Mouse (Mus musculus) telencephalon, adult 2 months (tissue): ENCODE measurements at regions not wholly inside any gene's neighbourhood (a gene's known extent, or its start where the extent isn't known, plus 50 kb on each side); places are given as distances from the start of the nearest gene placed in this dataset.

Source experiments
- DNase-seq: peaks from one replicate; pipeline ENCODE4 v3.0.0-alpha.2; 2011; ENCODE audit warnings: low read depth, low spot score

GRCm38 (mm10) chr10:60937517-60937866, 106.1 kb upstream of the Unc5b start:
- no peak for DNase-seq

- DNase-seq: no peak
These were observed 105.5 kb upstream of the Unc5b start for GRCm38 (mm10) chr10:60936659-60937516.

- DNase-seq: peak; percentile 64
These were observed 103.2 kb upstream of the Unc5b start for GRCm38 (mm10) chr10:60934297-60935286.

- no peak for DNase-seq
These were observed 102.5 kb upstream of the Unc5b start for GRCm38 (mm10) chr10:60933891-60934290.

GRCm38 (mm10) chr10:60932855-60933254, 101.5 kb upstream of the Unc5b start:
- no peak for DNase-seq

- DNase-seq: no peak
These were observed 100.6 kb upstream of the Unc5b start for GRCm38 (mm10) chr10:60931891-60932378.

- DNase-seq: no peak
These were observed 97.3 kb upstream of the Unc5b start for GRCm38 (mm10) chr10:60928646-60929045.

GRCm38 (mm10) chr10:60928164-60928563, 96.8 kb upstream of the Unc5b start:
- DNase-seq: no peak

- no peak for DNase-seq
These were observed 95.3 kb upstream of the Unc5b start for GRCm38 (mm10) chr10:60926632-60927031.

GRCm38 (mm10) chr10:60925644-60926043, 94.3 kb upstream of the Unc5b start:
- DNase-seq: no peak

- DNase-seq: no peak
These were observed 93.8 kb upstream of the Unc5b start for GRCm38 (mm10) chr10:60925198-60925597.

GRCm38 (mm10) chr10:60923806-60924205, 92.4 kb upstream of the Unc5b start:
- DNase-seq: no peak

- DNase-seq: no peak
These were observed 89.2 kb upstream of the Unc5b start for GRCm38 (mm10) chr10:60920621-60921020.

- DNase-seq: no peak
These were observed 86.6 kb upstream of the Unc5b start for GRCm38 (mm10) chr10:60918020-60918419.

- no peak for DNase-seq
These were observed 83.0 kb upstream of the Unc5b start for GRCm38 (mm10) chr10:60914391-60914790.

GRCm38 (mm10) chr10:60913456-60913900, 82.1 kb upstream of the Unc5b start:
- no peak for DNase-seq

GRCm38 (mm10) chr10:60904351-60904750, 73.0 kb upstream of the Unc5b start:
- no peak for DNase-seq

GRCm38 (mm10) chr10:60900992-60901391, 69.6 kb upstream of the Unc5b start:
- DNase-seq: no peak

- no peak for DNase-seq
These were observed 62.4 kb upstream of the Unc5b start for GRCm38 (mm10) chr10:60893810-60894147.

- DNase-seq: no peak
These were observed 61.9 kb upstream of the Unc5b start for GRCm38 (mm10) chr10:60893130-60893809.

- DNase-seq: no peak
These were observed 61.3 kb upstream of the Unc5b start for GRCm38 (mm10) chr10:60892730-60893129.
